Mouse (Mus musculus) lung, postnatal 0 days (tissue): ENCODE measurements around the gene Slco1a5. TPM values are rescaled to one million over a fixed set of nuclear protein-coding genes. Genes with fewer than 3 reads are reported as not detected.
"Not testable (repeated sequence)": the region's sequence is repeated elsewhere in the genome, so short reads cannot be mapped to it uniquely, and the experiment has no call there.

Source experiments
- ATAC-seq: fragments of 200-750 bp; cut with Nextera tagmentation; 2 replicates; pipeline ENCODE4 v1.8.0; 2017; ENCODE audit warnings: moderate library complexity
- DNase-seq: peaks from one replicate; pipeline ENCODE4 v3.0.0-alpha.2; 2016; ENCODE audit warnings: low spot score
- H3K27ac ChIP-seq: fragments of 300-500 bp; sonication (generic); 2 replicates; pipeline ENCODE4 v1.5.1; 2014; ENCODE audit warnings: antibody characterized with exemption, mild to moderate bottlenecking, low read length, mixed read lengths
- H3K27me3 ChIP-seq: fragments of 300-500 bp; sonication (generic); replicated peaks from 2 replicates; pipeline ENCODE4 v1.6.1; 2014; ENCODE audit warnings: low read length, mixed read lengths; ENCODE audit not compliant: insufficient read depth
- H3K36me3 ChIP-seq: fragments of 300-500 bp; sonication (generic); 2 replicates; pipeline ENCODE4 v1.6.1; 2014; ENCODE audit warnings: low read length, mixed read lengths; ENCODE audit not compliant: insufficient read depth
- H3K4me1 ChIP-seq: fragments of 300-500 bp; sonication (generic); 2 replicates; pipeline ENCODE4 v1.6.1; 2014; ENCODE audit warnings: antibody characterized with exemption, low read depth, low read length, mixed read lengths; ENCODE audit not compliant: insufficient read depth
- H3K4me2 ChIP-seq: fragments of 300-500 bp; sonication (generic); replicated peaks from 2 replicates; pipeline ENCODE4 v1.6.1; 2014; ENCODE audit warnings: low read depth, mild to moderate bottlenecking, low read length, moderate library complexity, mixed read lengths
- H3K4me3 ChIP-seq: fragments of 300-500 bp; sonication (generic); 2 replicates; pipeline ENCODE4 v1.5.1; 2014; ENCODE audit warnings: low read depth, low read length
- H3K9ac ChIP-seq: fragments of 300-500 bp; sonication (generic); replicated peaks from 2 replicates; pipeline ENCODE4 v1.6.1; 2014; ENCODE audit warnings: low read depth, mild to moderate bottlenecking
- H3K9me3 ChIP-seq: fragments of 300-500 bp; sonication (generic); 2 replicates; pipeline ENCODE4 v1.6.1; 2016; ENCODE audit warnings: low read length, mixed read lengths
- CTCF ChIP-seq: IDR thresholded peaks from 2 replicates; pipeline ENCODE4 v1.5.1; 2016; ENCODE audit warnings: antibody characterized with exemption, mild to moderate bottlenecking
- EP300 ChIP-seq: IDR thresholded peaks from 2 replicates; pipeline ENCODE4 v1.6.1; 2016; ENCODE audit warnings: antibody characterized with exemption, mild to moderate bottlenecking, control low read depth
- WGBS: fragments of 180-500 bp; shearing (Covaris S2); extraction: QIAGEN DNeasy Blood & Tissue Kit; methylation state at CpG from one replicate; pipeline ENCODE4 v1.1.7; 2014; 5-methylcytosine and 5-hydroxymethylcytosine counted together
- polyA plus RNA-seq: library from polyadenylated mRNA; unstranded; fragments of >200 nt; fragmentation: Nextera tagmentation; extraction: Ambion mirVana; gene quantifications from 2 replicates; pipeline ENCODE4 v1.2.1, GENCODE M21; 2015

Gene Slco1a5
- polyA plus RNA-seq, 1 experiment from 2014 or later = 0.26 TPM

DNA sequence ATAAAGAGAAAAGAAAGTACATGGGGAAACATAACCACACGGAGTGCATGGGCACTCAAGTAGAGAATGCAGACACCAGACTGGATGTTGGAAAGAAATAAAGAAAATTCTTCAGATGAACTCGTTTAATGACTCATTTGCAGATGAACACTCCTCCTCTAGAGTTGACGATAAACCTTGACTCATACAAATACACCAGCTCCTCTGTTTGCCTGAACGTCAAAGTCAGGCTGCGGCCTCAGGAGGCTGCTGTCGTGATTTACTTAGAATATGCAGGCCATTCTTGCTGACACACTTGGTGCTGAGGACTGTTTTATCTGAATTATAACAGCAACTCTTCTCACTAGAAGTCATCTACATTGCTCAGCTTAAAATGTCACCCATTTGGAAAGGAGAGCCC, 39.3 kb upstream of the Slco1a5 start:
- H3K36me3 ChIP-seq = peaks cover 19% of the 10 kb centered on the region; the same call in 1 of the 2 replicates
- no peak for ATAC-seq

DNA sequence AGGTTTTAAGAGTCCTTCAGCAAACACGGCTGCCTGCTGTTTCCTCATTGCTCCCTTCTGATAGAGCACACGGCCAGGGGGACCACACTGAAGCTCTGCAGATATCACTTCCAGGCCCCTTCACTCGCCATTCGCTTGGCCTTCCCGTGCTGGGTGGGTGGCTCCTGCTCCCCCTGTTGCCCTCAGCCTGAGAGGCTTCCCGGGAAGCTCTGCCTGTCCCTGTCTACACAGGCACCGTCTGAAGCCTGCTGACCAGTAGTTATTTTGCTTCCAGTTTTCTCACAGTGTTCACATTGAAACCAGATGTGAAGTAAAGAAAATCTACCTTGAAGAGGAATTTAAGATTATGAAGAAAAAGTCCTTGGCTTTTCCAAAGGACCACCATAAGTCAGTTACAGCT, 34.3 kb upstream of the Slco1a5 start:
- no peak overlapping the region for H3K9ac ChIP-seq
- TF ChIP-seq EP300 = no peak
- TF ChIP-seq CTCF = no peak
- no peak for DNase-seq
- H3K27ac ChIP-seq = no peak overlapping the region
- no peak for ATAC-seq
- H3K36me3 ChIP-seq = peaks cover 17% of the 10 kb centered on the region; the same call in 1 of the 2 replicates
- H3K27me3 ChIP-seq = no peaks in the 10 kb centered on the region
- H3K4me3 ChIP-seq = no peak overlapping the region
- no peaks in the 10 kb centered on the region for H3K9me3 ChIP-seq
- H3K4me1 ChIP-seq = no peaks in the 10 kb centered on the region
- no peak overlapping the region for H3K4me2 ChIP-seq
- 62% methylated on average over 7 of the region's 7 CpGs for WGBS

More for the DNA sequence above, 39.3 kb upstream of the Slco1a5 start:
- no peaks in the 10 kb centered on the region for H3K9me3 ChIP-seq
- no peak overlapping the region for H3K4me3 ChIP-seq
- no peak overlapping the region for H3K4me2 ChIP-seq
- 91% methylated on average over 6 of the region's 6 CpGs for WGBS
- H3K4me1 ChIP-seq = no peaks in the 10 kb centered on the region
- H3K9ac ChIP-seq = no peak overlapping the region
- H3K27me3 ChIP-seq = no peaks in the 10 kb centered on the region
- no peak for TF ChIP-seq EP300
- TF ChIP-seq CTCF = no peak
- no peak overlapping the region for H3K27ac ChIP-seq
- no peak for DNase-seq

DNA sequence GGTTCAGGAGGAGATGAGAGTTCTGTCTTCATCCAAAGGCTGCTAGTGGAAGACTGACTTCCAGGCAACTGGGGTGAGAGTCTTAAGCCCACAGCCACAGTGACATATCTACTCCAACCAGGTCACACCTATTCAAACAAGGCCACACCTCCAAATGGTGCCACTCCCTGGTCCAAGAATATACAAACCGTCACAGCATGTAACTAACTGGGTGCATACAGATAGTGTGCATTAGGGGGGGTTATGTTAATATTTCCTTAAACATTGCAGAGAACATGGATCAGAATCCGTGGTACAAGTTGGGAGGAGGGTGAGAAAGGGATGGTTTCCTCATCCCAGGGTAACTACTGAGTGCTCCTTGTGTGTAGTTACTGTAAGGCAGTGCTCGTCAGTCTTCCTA, 29.3 kb upstream of the Slco1a5 start:
- H3K4me1 ChIP-seq, H3K36me3 ChIP-seq, H3K4me2 ChIP-seq, ATAC-seq, H3K9ac ChIP-seq, H3K27me3 ChIP-seq, H3K27ac ChIP-seq, H3K4me3 ChIP-seq, H3K9me3 ChIP-seq, DNase-seq: not testable (repeated sequence)
- WGBS = 83% methylated on average over 3 of the region's 3 CpGs

DNA sequence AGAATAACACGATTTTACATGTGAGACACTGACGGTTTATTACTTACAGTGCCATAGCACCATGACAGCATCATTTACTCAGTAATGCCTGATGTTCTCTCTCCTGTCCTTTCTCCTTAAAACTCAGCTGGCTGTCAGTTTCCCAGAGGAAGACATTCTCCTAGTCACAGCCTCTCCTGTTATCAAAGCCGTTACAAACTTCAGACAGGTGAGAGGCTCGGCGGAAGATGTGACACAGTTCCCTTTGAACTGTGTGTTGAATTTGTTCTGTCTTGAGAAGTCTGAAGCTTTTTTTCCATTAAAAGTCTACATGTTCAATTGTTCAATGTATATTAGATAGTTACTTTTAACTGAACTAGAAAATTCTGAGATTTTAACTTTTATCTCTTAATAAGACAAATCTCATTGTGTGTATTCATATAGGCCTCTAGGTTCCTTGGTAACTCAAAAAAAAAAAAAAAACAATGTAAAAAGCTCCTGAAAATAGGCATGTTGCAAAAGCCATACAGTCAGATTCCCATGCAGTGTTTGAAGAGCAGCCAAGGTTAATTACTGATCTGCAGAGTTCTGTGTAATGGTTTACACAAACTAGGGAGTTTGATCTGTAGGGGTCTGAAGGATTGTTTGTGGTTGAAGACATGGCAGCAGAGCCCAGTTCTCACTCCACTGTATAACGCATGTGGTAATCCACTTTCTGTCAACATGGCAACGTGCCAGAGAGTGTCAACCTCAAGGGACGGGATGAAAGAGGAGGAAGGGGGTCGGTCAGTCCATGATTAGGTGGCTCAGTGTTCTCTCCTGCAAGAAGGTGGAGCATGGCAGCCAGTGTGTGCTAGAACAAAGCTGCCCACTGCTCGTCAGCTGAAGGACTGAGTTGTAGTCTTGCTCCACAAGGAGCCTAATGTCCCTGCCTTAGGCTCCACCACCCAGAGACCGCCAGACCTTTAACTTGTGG, 24.9 kb upstream of the Slco1a5 start:
- no peaks in the 10 kb centered on the region for H3K9me3 ChIP-seq
- no peaks in the 10 kb centered on the region; the same call in 1 of the 2 replicates for H3K36me3 ChIP-seq
- no peak overlapping the region for H3K27ac ChIP-seq
- 56% methylated on average over 11 of the region's 11 CpGs for WGBS
- no peak for ATAC-seq
- TF ChIP-seq CTCF = no peak
- H3K4me2 ChIP-seq = no peak overlapping the region
- peak; percentile 16 for DNase-seq
- H3K27me3 ChIP-seq = no peaks in the 10 kb centered on the region
- no peaks in the 10 kb centered on the region for H3K4me1 ChIP-seq
- no peak overlapping the region for H3K9ac ChIP-seq
- no peak overlapping the region for H3K4me3 ChIP-seq

DNA sequence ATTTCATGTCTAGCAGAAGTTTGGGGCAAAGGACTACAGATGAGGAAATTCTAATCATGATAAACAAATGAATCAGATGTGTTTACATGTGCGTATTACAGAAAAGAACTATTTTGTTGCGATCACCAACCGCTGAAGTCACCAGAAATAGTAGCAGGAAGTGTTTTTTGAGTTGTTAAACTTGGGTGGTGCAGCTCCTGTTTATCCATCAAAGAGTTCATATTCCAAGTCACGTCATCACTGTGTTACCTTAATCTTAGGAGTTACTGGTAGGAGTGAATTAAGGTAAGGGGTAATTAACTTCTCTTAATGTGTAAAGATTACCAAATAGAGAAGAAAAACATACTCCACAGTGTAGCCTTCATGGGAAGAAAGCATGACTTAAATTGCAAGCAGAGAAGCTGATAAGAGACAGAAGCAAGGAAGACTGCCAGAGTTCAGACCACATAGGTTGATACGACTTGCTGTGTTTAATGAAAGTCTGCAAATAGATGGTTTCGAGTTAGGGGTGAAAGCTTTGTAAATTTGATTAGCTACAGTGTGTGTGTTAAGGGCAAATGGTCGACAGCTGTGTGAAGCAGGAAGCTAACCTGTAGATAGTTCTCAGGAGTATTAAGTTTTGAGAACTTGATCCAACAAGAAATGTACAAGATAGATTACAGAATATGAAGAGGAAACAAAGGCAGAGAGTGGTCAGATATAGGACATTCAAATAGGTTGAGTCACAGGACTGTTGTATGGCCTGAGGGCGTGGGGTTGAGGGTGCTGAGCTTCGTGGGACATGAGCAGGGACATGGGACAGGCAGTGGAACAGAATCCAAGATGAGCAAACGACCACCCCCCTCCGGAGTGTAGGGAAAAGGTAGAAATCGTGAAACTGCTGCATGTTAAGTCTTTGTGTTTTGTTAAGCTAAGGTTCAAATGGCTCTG, 23.7 kb upstream of the Slco1a5 start:
- peak; percentile 24 for DNase-seq
- WGBS = 36% methylated on average over 12 of the region's 12 CpGs
- peak overlapping the region; percentile 52 for H3K4me2 ChIP-seq
- H3K27me3 ChIP-seq = no peaks in the 10 kb centered on the region
- H3K9me3 ChIP-seq = no peaks in the 10 kb centered on the region
- TF ChIP-seq CTCF (no peak), EP300 (no peak)
- ATAC-seq = no peak
- H3K4me3 ChIP-seq = peak overlapping the region; percentile 89
- peak overlapping the region; percentile 57; the same call in 1 of the 2 replicates for H3K9ac ChIP-seq
- no peaks in the 10 kb centered on the region; the same call in 1 of the 2 replicates for H3K36me3 ChIP-seq
- H3K27ac ChIP-seq = 0 out of 2 replicates have a peak overlapping the region, but pooled peaks have one; percentile 80
- H3K4me1 ChIP-seq = no peaks in the 10 kb centered on the region
